Mouse (Mus musculus): ENCODE measurements around the gene Hoxa11. TPM values are rescaled to one million over a fixed set of nuclear protein-coding genes. Genes with fewer than 3 reads are reported as not detected.

Gene Hoxa11
- total RNA-seq, 1 experiment from 2014 or later = not detected

DNA sequence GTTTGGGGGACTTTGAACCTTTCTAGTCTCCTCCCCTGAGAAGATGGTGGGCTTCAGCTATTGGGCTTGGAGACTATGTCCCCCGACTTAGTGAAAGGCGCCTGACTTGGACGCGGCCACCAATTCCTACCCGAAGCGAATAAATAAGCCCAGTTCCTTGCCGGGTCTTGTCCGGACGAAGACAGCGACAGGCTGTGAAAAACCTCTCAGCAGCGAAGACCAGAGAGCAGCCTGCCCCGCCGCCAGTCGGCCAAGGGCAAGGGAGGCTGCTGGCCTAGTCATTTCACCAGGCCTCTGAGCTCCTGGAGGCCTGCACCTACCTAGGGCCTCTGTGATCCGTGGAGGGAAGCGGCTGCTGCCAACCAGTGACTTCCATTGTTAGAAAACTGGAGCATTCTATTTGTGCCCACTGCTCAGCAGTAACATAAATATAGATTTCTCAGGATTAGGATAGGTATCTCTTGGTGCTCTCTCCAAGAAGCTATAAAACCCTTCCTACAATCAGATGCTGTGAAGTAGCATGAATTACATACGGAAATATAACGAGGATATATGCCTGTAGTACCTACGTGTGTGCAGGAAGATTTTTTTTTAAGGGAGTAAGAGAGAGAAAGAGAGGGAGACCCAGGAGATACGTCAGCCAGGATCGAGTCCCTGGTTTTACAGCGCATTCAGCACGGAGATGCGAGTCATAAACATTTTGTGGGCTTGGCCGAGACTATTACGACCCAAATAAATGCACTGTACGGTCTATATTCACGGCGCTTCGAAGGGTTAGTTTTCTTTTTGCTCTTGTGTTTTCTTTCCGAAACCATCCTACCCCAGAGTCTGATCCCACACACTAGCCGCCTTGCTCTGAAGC, 25.4 kb downstream of the Hoxa11 start:
- peak; percentile 57 for DNase-seq

DNA sequence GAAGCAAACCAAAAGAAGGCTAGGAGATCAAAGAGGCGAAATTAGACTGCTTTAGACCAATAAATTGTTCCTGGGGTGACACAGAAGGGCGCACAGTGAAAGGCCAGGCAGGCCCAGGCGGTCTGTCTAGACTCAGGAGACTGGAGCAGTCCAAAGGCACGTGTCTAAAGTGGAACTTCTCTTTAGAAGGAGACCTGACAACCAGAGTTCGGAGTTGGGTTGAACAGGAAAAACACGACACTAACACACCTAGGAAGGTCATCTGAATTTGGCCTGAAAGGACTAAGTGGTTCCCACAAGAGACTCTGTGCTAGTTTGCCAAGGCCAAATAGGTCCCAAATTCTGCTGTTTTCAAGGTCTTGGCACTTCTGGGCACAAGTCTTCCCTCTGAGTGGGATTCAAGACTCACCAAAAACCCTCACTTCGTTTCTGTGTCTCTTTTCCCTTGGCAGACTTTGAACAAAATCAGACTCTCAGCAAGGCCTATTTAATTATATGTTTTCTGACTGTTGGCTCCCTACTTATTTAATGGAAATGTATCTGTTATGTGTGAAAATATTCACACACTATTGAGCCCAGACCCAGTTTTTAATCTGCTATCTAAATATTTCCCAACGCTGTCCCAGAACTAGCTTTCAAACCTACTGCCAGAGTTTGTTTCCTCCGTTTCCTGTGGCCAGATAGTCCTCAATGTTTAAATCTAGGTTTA, 26.2 kb downstream of the Hoxa11 start:
- no peak for DNase-seq

DNA sequence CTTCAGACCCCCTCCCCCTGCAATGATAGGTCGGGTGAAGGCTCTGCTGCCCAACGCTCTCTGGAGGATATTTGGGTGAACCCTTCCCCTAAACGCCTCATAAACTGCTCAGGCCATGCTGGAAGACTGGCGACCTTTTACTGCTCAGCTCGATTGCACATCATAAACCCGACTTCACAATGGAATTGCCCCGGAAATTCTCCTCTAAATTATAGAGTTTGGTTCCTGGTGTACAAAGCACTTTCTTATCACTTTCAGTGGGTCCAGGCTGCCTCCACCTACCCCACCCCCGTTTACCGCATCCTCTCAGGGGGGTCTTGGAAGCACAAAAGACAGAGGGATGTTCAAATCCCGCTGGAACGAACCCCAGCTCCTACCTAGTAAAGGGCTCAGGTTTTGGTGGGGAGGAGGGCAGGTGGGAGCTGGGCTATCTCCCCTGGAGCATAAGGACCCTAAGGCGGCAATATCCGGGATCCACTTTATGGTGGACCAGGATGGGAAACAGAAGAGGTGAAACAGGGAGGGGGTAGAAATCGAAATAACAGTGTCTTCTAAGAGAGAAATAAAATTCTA, 26.9 kb downstream of the Hoxa11 start:
- DNase-seq = no peak

- DNase-seq = no peak
Observed at GRCm38 (mm10) chr6:52217895-52218642, 27.5 kb downstream of the Hoxa11 start.

DNA sequence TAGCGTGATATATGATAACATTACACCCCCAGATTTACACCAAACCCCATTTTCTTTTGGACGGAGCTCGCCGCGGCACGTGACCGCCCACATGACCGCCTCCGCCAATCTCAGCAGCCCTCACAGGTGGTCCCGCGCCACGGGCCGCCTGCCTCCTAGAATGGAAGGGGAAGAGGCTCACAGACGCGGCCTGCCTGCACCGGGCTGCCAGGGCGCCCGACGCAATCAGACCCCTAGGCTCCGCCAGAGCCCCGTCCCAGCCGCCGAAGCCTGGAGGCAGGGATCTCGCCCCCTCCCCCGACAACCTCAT, 28.2 kb downstream of the Hoxa11 start:
- DNase-seq = peak; percentile 92

DNA sequence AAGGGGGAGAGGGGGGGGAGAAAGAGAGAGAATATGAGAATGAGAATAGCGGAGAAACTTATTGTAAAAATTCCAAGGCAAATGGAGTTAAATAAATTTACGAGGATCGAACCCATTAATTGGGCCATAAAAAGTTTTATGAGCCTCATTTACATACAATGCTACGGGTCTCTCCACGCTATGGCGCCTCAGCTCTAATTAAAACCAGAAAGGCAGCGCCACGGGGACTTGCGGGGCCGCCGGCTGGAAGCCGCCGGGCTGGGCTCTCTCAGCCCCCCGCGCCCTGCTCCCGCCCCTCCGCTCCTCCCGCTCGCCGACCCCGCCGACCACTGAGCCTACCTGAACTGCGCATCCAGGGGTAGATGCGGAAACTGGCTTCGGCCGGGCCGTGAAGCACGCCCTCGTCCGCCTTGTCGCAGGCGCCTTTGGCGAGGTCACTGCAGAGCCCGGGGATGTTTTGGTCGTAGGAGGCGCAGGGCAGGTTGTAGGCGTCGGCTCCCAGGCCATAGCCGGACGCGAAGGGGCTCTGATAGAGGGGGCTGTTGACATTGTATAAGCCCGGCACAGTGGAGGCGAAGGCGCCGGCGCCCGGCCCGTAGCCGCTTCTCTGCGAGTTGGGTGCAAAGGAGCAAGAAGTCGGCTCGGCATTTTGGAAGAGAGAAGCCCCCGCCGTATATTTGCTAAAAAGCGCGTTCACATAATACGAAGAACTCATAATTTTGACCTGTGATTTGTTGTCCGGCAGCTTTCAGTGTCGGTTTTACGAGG, 28.7 kb downstream of the Hoxa11 start:
- DNase-seq = peak; percentile 67

GRCm38 (mm10) chr6:52215771-52216535, 29.7 kb downstream of the Hoxa11 start:
- DNase-seq = no peak

GRCm38 (mm10) chr6:52215070-52215469, 30.5 kb downstream of the Hoxa11 start:
- no peak for DNase-seq

GRCm38 (mm10) chr6:52214271-52214670, 31.3 kb downstream of the Hoxa11 start:
- no peak for DNase-seq

GRCm38 (mm10) chr6:52213119-52213986, 32.3 kb downstream of the Hoxa11 start, which contains the start of the genes Hoxa3 and Gm28308:
Gene Hoxa3, minus strand, starts transcription at chr6:52213336.
Gene Gm28308, minus strand, starts transcription at chr6:52213339.
- peak; percentile 85 for DNase-seq

DNA sequence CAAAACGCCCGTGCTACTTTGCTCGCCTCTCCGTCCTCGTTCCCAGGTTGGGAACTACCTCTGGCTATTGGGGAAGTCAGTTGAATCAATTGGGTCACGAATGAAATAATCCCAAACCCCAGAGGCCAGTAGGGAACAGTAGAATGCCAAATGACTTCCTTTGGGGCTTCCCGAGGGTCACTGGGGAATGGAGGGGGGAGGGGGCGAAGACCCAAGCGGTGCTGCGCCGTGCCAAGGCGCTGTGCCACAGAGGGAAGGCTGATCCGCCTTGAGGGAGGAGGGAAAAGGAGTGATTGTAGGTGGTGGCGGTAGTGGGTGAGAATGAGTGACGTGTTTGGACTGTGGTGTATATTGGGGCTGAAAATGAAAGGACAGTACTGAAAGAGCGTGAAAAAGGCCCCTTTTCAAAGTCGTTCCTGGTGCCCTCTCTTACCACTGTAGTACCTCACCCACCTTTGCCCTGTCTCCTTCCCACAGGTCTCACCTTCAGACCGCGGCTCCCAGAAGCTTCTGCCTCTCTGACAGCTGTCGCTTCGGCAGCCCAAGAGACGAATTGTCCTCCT, 33.0 kb downstream of the Hoxa11 start:
- peak; percentile 84 for DNase-seq

DNA sequence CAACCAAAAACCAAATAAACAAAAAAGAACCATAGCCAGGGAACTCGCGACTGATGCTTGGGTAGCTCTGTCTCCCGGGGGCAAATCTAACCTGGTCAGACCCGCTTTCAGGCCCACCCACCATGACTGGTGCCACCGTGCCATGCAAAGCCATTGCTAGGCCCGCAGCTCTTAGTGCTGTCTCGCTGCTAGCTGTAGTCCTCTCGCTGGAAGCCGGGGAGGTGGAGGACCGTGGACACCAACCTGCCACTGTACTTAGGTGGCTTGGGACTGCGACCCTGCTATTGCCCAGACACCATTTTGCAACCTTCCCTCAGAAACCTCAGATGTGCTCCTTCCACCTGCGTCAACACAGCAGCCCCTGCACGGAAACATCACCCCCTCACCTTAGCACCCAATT, 33.6 kb downstream of the Hoxa11 start:
- DNase-seq = peak; percentile 52

GRCm38 (mm10) chr6:52211170-52211935, 34.3 kb downstream of the Hoxa11 start:
- peak; percentile 92 for DNase-seq

GRCm38 (mm10) chr6:52209685-52210046, 35.9 kb downstream of the Hoxa11 start:
- peak; percentile 34 for DNase-seq

DNA sequence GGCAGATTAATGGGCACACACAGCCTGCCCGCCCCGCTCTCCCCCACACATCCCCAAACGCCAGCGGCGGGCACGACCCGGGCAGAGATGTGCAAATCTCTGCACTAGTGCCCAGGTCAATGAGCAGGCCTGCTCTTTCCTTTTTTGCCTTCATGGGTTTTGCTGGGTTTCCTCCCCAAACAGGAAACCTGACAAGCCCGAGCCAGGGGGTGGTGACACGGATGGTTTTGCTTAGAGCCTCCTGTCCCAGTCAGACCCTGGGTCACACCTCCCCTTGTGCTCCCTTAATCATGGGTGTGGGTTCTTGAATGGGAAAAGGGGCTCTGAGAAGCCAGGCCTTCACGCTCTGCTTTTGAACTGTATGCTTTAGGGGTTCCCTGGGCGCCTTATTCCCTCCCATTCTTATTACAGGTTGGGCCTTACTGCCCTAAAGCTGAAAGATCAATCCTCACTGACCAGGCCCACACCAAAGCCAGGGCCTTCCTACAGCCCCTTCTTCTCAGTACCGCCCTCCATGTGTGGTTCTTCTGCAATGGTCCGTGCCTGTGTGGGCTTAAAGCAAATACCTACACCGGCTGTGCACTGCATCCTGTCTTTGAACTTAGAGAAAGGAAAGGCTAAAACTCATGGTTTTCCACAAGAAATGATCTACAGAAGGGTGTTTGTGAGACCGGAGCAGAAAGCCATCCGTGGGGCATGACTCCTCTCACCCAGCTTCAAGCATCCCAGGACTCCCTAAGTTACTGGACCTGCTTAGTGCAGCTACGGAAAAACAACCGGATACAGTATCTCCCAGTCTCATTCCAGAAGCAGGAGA, 36.5 kb downstream of the Hoxa11 start:
- DNase-seq = no peak

- DNase-seq = peak; percentile 85
Observed at GRCm38 (mm10) chr6:52208072-52208867, 37.3 kb downstream of the Hoxa11 start, which contains the start of gene Hoxa6. Gene Hoxa6, minus strand, starts transcription at chr6:52208722.

DNA sequence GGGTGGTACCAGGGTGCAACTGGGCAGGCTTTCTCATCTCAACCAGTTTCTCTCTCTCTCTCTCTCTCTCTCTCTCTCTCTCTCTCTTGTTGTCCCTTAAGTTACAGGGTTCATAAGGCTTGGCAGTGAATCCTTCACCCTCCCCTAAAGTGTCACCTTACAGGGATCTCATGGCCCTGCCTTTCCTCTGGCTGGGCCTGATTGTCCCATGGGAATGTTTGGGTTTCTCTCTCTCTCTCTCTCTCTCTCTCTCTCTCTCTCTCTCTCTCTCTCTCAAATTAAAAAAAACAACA, 38.0 kb downstream of the Hoxa11 start:
- DNase-seq = no peak
